9 mouse cellular contexts compared by ENCODE assay signal in genomic region chr11:90029841-90030398, GRCm38 (mm10). TPM values are rescaled to one million over a fixed set of nuclear protein-coding genes. Genes with fewer than 3 reads are reported as not detected.
DNase-seq lines count a peak whose midpoint lies in the region; ATAC-seq lines count a peak whose summit lies in the region.
"Had no signal": no experiment of that assay in that cellular context is flagged by ENCODE, and none has a peak within 500 bp of the region (broad histone marks: within the 10 kb centered on the region; RNA-seq: fewer than 3 reads in every experiment).

Gene Tmem100 (plus strand): TSS chr11:90030348.

- H3K9me3 ChIP-seq in embryonic facial prominence, embryonic 13.5 days = no peaks in the 10 kb centered on the region
- no peaks in the 10 kb centered on the region for H3K9me3 ChIP-seq in hindbrain, embryonic 10.5 days
- no peaks in the 10 kb centered on the region for H3K9me3 ChIP-seq in liver, embryonic 13.5 days (replicated peaks)

- WGBS in embryonic facial prominence, embryonic 13.5 days = 37% methylated on average over 13 of the region's 13 CpGs
- WGBS in hindbrain, embryonic 10.5 days = 54% methylated on average over 13 of the region's 13 CpGs
- 21% methylated on average over 13 of the region's 13 CpGs for WGBS in liver, embryonic 13.5 days (ENCODE audit: insufficient replicate concordance)

- H3K4me1 ChIP-seq in embryonic facial prominence, embryonic 13.5 days = peaks cover 74% of the 10 kb centered on the region
- H3K4me1 ChIP-seq in hindbrain, embryonic 10.5 days (replicated peaks) = peaks cover 43% of the 10 kb centered on the region
- no peaks in the 10 kb centered on the region for H3K4me1 ChIP-seq in liver, embryonic 13.5 days (replicated peaks)

- no peak for ATAC-seq in embryonic facial prominence, embryonic 13.5 days (ENCODE audit: insufficient number of reproducible peaks, insufficient read depth, low FRiP score, low TSS enrichment, low read depth)
- ATAC-seq in liver, embryonic 13.5 days (ENCODE audit: low read depth) = no peak
- ATAC-seq in CD4-positive, CD25-positive, alpha-beta regulatory T cell, adult 4 months = no peak

- peaks cover 3% of the 10 kb centered on the region; the same call in 1 of the 2 replicates for H3K36me3 ChIP-seq in embryonic facial prominence, embryonic 13.5 days
- H3K36me3 ChIP-seq in hindbrain, embryonic 10.5 days = no peaks in the 10 kb centered on the region
- no peaks in the 10 kb centered on the region for H3K36me3 ChIP-seq in liver, embryonic 13.5 days

- peaks cover 5% of the 10 kb centered on the region; the same call in 1 of the 2 replicates for H3K27me3 ChIP-seq in embryonic facial prominence, embryonic 13.5 days
- peaks cover 46% of the 10 kb centered on the region for H3K27me3 ChIP-seq in hindbrain, embryonic 10.5 days (ENCODE audit: insufficient read depth, poor library complexity, severe bottlenecking)
- peaks cover 31% of the 10 kb centered on the region for H3K27me3 ChIP-seq in liver, embryonic 13.5 days

- peak within 1 kb of the TSS; percentile 54 for H3K4me3 ChIP-seq in embryonic facial prominence, embryonic 13.5 days
- peak within 1 kb of the TSS; percentile 47 for H3K4me3 ChIP-seq in hindbrain, embryonic 10.5 days
- H3K4me3 ChIP-seq in liver, embryonic 13.5 days (replicated peaks) = peak within 1 kb of the TSS; percentile 9; the same call in 1 of the 2 replicates

- peak within 1 kb of the TSS; percentile 76 for H3K9ac ChIP-seq in embryonic facial prominence, embryonic 13.5 days
- H3K9ac ChIP-seq in liver, embryonic 13.5 days = no peak within 1 kb of the TSS

- peak within 1 kb of the TSS; percentile 92 for H3K27ac ChIP-seq in embryonic facial prominence, embryonic 13.5 days
- no peak within 1 kb of the TSS for H3K27ac ChIP-seq in hindbrain, embryonic 10.5 days
- H3K27ac ChIP-seq in liver, embryonic 13.5 days = no peak within 1 kb of the TSS

- H3K4me2 ChIP-seq in embryonic facial prominence, embryonic 13.5 days = peak within 1 kb of the TSS; percentile 69
- H3K4me2 ChIP-seq in liver, embryonic 13.5 days = peak within 1 kb of the TSS; percentile 20

- DNase-seq in heart, adult 11 months = peak; percentile 92
- DNase-seq in heart, adult 18-20 months = no peak
- DNase-seq in hindbrain, embryonic 10.5 days (ENCODE audit: low spot score) = no peak
- DNase-seq in liver, embryonic 13.5 days = no peak
- DNase-seq in cerebellum, postnatal 25 days = no peak
- no peak for DNase-seq in frontal cortex, postnatal 14 days (ENCODE audit: low spot score in 2 of 2)

RNA-seq across cellular contexts. Expression of gene Tmem100, which starts in this region (rescaled TPM):
- 10 to 100 TPM in 1 of 2 experiments, 1 to 10 TPM in 1; 9.8 to 15.2 TPM for total RNA-seq in heart, adult 18-20 months (2021)
- polyA plus RNA-seq in embryonic facial prominence, embryonic 13.5 days (2015; fragmentation: Nextera tagmentation; extraction: Ambion mirVana) = 26.3 and 29.4 TPM in 2 replicates
- polyA plus RNA-seq in hindbrain, embryonic 10.5 days (2016; fragmentation: Nextera tagmentation; extraction: Ambion mirVana) = 4.5 and 7.5 TPM in 2 replicates
- 0.33 and 0.61 TPM in 2 replicates for polyA plus RNA-seq in liver, embryonic 13.5 days (2015; fragmentation: Nextera tagmentation; extraction: Ambion mirVana)
- not detected for polyA plus RNA-seq in CD4-positive, CD25-positive, alpha-beta regulatory T cell, adult 4 months (2017; shearing (Covaris generic))
- polyA plus RNA-seq: C2C12 had no signal
